Mouse (Mus musculus) lung, postnatal 0 days (tissue): ENCODE measurements around the gene Rimbp3. TPM values are rescaled to one million over a fixed set of nuclear protein-coding genes. Genes with fewer than 3 reads are reported as not detected.
"Not testable (repeated sequence)": the region's sequence is repeated elsewhere in the genome, so short reads cannot be mapped to it uniquely, and the experiment has no call there.

Experiments
- ATAC-seq: fragments of 200-750 bp; cut with Nextera tagmentation; 2 replicates; pipeline ENCODE4 v1.8.0; 2017; ENCODE audit warnings: moderate library complexity
- DNase-seq: peaks from one replicate; pipeline ENCODE4 v3.0.0-alpha.2; 2016; ENCODE audit warnings: low spot score
- H3K27ac ChIP-seq: fragments of 300-500 bp; sonication (generic); 2 replicates; pipeline ENCODE4 v1.5.1; 2014; ENCODE audit warnings: antibody characterized with exemption, mild to moderate bottlenecking, low read length, mixed read lengths
- H3K27me3 ChIP-seq: fragments of 300-500 bp; sonication (generic); replicated peaks from 2 replicates; pipeline ENCODE4 v1.6.1; 2014; ENCODE audit warnings: low read length, mixed read lengths; ENCODE audit not compliant: insufficient read depth
- H3K36me3 ChIP-seq: fragments of 300-500 bp; sonication (generic); 2 replicates; pipeline ENCODE4 v1.6.1; 2014; ENCODE audit warnings: low read length, mixed read lengths; ENCODE audit not compliant: insufficient read depth
- H3K4me1 ChIP-seq: fragments of 300-500 bp; sonication (generic); 2 replicates; pipeline ENCODE4 v1.6.1; 2014; ENCODE audit warnings: antibody characterized with exemption, low read depth, low read length, mixed read lengths; ENCODE audit not compliant: insufficient read depth
- H3K4me2 ChIP-seq: fragments of 300-500 bp; sonication (generic); replicated peaks from 2 replicates; pipeline ENCODE4 v1.6.1; 2014; ENCODE audit warnings: low read depth, mild to moderate bottlenecking, low read length, moderate library complexity, mixed read lengths
- H3K4me3 ChIP-seq: fragments of 300-500 bp; sonication (generic); 2 replicates; pipeline ENCODE4 v1.5.1; 2014; ENCODE audit warnings: low read depth, low read length
- H3K9ac ChIP-seq: fragments of 300-500 bp; sonication (generic); replicated peaks from 2 replicates; pipeline ENCODE4 v1.6.1; 2014; ENCODE audit warnings: low read depth, mild to moderate bottlenecking
- H3K9me3 ChIP-seq: fragments of 300-500 bp; sonication (generic); 2 replicates; pipeline ENCODE4 v1.6.1; 2016; ENCODE audit warnings: low read length, mixed read lengths
- CTCF ChIP-seq: IDR thresholded peaks from 2 replicates; pipeline ENCODE4 v1.5.1; 2016; ENCODE audit warnings: antibody characterized with exemption, mild to moderate bottlenecking
- EP300 ChIP-seq: IDR thresholded peaks from 2 replicates; pipeline ENCODE4 v1.6.1; 2016; ENCODE audit warnings: antibody characterized with exemption, mild to moderate bottlenecking, control low read depth
- WGBS: fragments of 180-500 bp; shearing (Covaris S2); extraction: QIAGEN DNeasy Blood & Tissue Kit; methylation state at CpG from one replicate; pipeline ENCODE4 v1.1.7; 2014; 5-methylcytosine and 5-hydroxymethylcytosine counted together
- polyA plus RNA-seq: library from polyadenylated mRNA; unstranded; fragments of >200 nt; fragmentation: Nextera tagmentation; extraction: Ambion mirVana; gene quantifications from 2 replicates; pipeline ENCODE4 v1.2.1, GENCODE M21; 2015

Gene Rimbp3
- polyA plus RNA-seq, 1 experiment from 2014 or later = not detected

DNA sequence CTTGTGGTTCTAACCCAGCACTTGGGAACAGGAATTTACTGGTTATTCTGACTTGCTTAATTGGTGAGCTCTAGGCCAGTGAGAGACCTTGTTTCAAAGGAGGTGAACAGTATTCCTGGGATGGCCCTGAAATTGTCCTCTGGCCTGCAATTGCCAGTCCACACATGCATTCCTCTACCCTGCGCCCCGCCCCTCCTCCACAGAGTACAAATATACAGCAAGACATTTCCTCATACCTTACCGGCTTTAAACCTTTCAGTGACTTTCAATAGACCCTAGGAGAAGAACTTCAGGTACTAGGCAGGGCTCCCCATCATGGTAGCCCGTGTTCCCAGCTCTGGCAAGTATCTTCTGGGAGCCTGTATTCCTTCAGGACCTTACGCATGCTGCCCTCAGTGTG is 17.2 kb downstream of the Rimbp3 start:
- H3K9ac ChIP-seq = no peak overlapping the region
- DNase-seq (peak; percentile 74), ATAC-seq (peak; percentile 63)
- H3K27ac ChIP-seq = peak overlapping the region; percentile 38; the same call in 1 of the 2 replicates
- H3K4me1 ChIP-seq = no peaks in the 10 kb centered on the region
- no peaks in the 10 kb centered on the region for H3K36me3 ChIP-seq
- no peak overlapping the region for H3K4me3 ChIP-seq
- no peak overlapping the region for H3K4me2 ChIP-seq
- 64% methylated on average over 5 of the region's 5 CpGs for WGBS
- TF ChIP-seq CTCF (no peak), EP300 (peak; percentile 31; the same call in 1 of the 2 replicates)
- no peaks in the 10 kb centered on the region for H3K27me3 ChIP-seq
- H3K9me3 ChIP-seq = no peaks in the 10 kb centered on the region

DNA sequence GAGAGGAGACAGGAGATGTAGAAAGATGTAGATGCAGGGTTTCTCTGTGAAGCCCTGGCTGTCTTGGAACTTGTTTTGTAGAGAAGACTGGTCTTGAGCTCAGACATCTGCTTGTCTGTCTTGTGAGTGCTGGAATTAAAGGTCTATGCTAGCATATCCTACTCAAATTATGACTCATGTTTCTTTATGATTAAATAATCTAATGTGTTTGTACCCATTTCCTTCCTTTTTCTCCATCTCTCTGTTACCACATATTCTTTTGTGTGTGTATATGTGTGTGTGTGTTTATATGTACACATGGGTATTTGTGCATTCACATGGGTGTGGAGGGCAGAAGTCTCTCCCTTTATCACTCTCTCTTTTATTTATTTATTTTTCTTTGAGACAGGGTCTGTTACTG is 18.1 kb downstream of the Rimbp3 start:
- Histone ChIP-seq H3K4me2 (no peak overlapping the region), H3K9me3 (no peaks in the 10 kb centered on the region), H3K36me3 (no peaks in the 10 kb centered on the region), H3K4me1 (no peaks in the 10 kb centered on the region), H3K27me3 (no peaks in the 10 kb centered on the region), H3K4me3 (no peak overlapping the region), H3K27ac (no peak overlapping the region), H3K9ac (no peak overlapping the region)
- TF ChIP-seq EP300 (no peak), CTCF (no peak)
- DNase-seq = no peak
- no peak for ATAC-seq

DNA sequence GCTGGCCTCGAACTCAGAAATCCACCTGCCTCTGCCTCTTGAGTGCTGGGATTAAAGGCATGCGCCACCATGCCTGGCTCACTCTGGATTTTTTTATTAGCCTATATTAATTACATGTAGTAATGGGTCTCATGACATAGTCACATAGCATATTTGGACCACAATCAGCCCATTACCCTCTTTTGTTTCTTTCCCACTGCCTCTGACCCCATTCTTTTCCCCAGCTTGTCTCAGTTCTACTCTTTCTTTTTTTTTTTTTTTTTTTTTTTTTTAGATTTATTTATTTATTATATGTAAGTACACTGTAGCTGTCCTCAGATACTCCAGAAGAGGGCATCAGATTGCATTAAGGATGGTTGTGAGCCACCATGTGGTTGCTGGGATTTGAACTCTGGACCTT is 23.1 kb downstream of the Rimbp3 start:
- not testable (repeated sequence) for H3K9ac ChIP-seq, H3K27ac ChIP-seq, DNase-seq, H3K4me2 ChIP-seq, H3K27me3 ChIP-seq, H3K9me3 ChIP-seq, H3K4me3 ChIP-seq, H3K4me1 ChIP-seq, ATAC-seq, H3K36me3 ChIP-seq
- WGBS = 87% methylated on average over 2 of the region's 2 CpGs

GRCm38 (mm10) chr16:17232794-17233701 is 24.6 kb downstream of the Rimbp3 start, which contains the start of gene Hic2:
Hic2 (plus strand) TSS chr16:17233572.
- peak within 1 kb of the TSS; percentile 97 for H3K4me2 ChIP-seq
- H3K4me3 ChIP-seq = peak within 1 kb of the TSS; percentile 96
- no peaks in the 10 kb centered on the region for H3K9me3 ChIP-seq
- TF ChIP-seq CTCF = no peak
- TF ChIP-seq EP300 = no peak
- H3K27me3 ChIP-seq = no peaks in the 10 kb centered on the region
- peaks cover 5% of the 10 kb centered on the region; the same call in 1 of the 2 replicates for H3K4me1 ChIP-seq
- H3K36me3 ChIP-seq = no peaks in the 10 kb centered on the region
- ATAC-seq (peak; percentile 98), DNase-seq (peak; percentile 98)
- peak within 1 kb of the TSS; percentile 88 for H3K27ac ChIP-seq
- H3K9ac ChIP-seq = peak within 1 kb of the TSS; percentile 76
- WGBS = 2% methylated on average over 51 of the region's 59 CpGs

GRCm38 (mm10) chr16:17233702-17234498 is 25.5 kb downstream of the Rimbp3 start:
- peaks cover 10% of the 10 kb centered on the region for H3K4me1 ChIP-seq
- peak overlapping the region; percentile 97 for H3K4me2 ChIP-seq
- DNase-seq (peak; percentile 61), ATAC-seq (peak; percentile 54)
- no peaks in the 10 kb centered on the region for H3K36me3 ChIP-seq
- no peaks in the 10 kb centered on the region for H3K27me3 ChIP-seq
- H3K9ac ChIP-seq = peak overlapping the region; percentile 76
- peak overlapping the region; percentile 96 for H3K4me3 ChIP-seq
- TF ChIP-seq EP300 = no peak
- TF ChIP-seq CTCF = no peak
- H3K27ac ChIP-seq = peak overlapping the region; percentile 88
- no peaks in the 10 kb centered on the region for H3K9me3 ChIP-seq
- 3% methylated on average over 52 of the region's 62 CpGs for WGBS

DNA sequence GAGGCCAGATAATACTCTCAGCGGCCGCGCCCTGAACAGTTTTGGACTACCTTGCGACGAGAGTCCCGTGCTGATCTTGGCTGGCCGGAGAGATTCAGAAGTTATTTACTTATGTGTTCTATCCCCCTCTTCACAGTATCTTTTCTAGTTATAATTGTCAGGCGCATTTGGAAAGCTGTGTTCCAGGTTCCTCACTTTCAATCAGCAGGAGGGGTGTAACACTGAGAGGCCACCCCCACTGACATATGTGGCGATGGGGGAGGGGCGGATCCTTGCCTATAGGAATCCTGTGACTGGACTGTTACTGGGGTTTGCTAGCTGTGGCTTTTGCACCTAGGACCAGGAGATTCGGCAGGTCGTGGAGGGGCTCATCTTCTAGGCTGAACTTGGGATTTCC is 26.1 kb downstream of the Rimbp3 start:
- Histone ChIP-seq H3K9ac (peak overlapping the region; percentile 76), H3K27ac (peak overlapping the region; percentile 88), H3K27me3 (no peaks in the 10 kb centered on the region), H3K4me1 (peaks cover 10% of the 10 kb centered on the region), H3K36me3 (no peaks in the 10 kb centered on the region), H3K9me3 (no peaks in the 10 kb centered on the region), H3K4me2 (peak overlapping the region; percentile 97), H3K4me3 (peak overlapping the region; percentile 96)
- DNase-seq (peak; percentile 56), ATAC-seq (no peak)
- WGBS = 2% methylated on average over 12 of the region's 12 CpGs
- TF ChIP-seq EP300 (0 out of 2 replicates have a peak, but pooled peaks have one; percentile 18), CTCF (no peak)
